Mouse (Mus musculus): ENCODE data around the gene Park7. TPM values are rescaled to one million over a fixed set of nuclear protein-coding genes. Genes with fewer than 3 reads are reported as not detected.
A peak's percentile ranks its signal among the peaks of the same experiment; 100 is the strongest.
"Not testable (repeated sequence)": the region's sequence is repeated elsewhere in the genome, so short reads cannot be mapped to it uniquely, and the experiment has no call there.

The Park7 gene
- polyA plus RNA-seq, 1 experiment from 2014 or later, result 357 TPM

DNA sequence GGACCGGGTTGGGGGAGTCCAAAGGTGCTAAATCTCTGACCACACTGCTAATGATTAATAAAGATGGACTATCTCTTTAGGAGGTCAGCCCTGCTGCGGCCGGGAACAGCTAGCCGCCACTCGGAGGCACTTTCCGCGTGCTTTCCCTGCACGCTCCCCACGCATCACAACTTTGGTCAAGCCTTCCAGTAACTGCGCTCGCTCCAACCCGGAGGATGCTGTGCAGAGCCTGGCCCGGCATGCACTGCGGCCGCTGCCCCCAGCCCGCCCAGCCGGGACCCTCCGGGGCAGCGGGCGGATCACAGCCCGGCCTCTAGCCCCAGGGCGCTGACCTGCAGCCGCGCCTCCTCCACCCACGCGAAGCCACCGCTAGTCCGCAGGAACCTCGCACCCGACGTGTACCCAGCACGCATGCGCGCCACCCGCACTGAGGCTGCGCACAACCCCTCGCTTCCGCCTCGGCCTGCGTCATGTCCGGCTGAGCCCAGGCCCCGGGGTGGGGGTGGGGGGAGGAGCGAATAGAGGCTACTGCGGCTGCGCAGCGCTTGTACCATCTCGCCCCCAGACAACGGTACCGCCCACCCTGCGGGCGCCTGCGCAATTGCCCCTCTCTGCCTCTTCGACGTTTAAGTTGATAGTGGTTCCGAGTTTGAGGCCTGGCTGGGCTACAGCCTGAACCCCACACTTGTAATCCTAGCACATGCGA lies 4.6 kb downstream of the Park7 start:
- Histone ChIP-seq H3K27me3 (no peaks in the 10 kb centered on the region), H3K4me3 (peak overlapping the region; percentile 64), H3K36me3 (peaks cover 18% of the 10 kb centered on the region), H3K4me2 (replicated peaks) (peak overlapping the region; percentile 72), H3K27ac (replicated peaks) (peak overlapping the region; percentile 78), H3K9ac (replicated peaks) (peak overlapping the region; percentile 78), H3K4me1 (peaks cover 25% of the 10 kb centered on the region), H3K9me3 (no peaks in the 10 kb centered on the region)
- WGBS, result under 1% methylated on average over 56 of the region's 56 CpGs
- peak; percentile 92 for ATAC-seq (ENCODE audit: low FRiP score, low read depth)

DNA sequence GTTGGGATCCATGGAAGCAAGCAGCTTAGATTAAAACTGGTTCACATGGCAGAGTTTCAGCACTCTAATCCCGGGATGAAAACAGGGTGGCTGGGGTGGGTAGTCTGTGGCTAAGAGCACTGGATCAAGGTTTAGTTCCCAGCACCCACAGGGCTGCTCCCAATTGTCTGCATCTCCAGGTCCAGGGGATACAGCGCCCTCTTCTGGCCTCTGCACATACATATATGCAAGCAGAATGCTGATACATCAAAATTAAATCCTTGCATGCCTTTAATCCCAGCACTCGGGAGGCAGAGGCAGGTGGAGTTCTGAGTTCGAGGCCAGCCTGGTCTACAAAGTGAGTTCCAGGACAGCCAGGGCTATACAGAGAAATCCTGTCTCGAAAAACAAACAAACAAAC lies 5.7 kb downstream of the Park7 start:
- H3K9ac ChIP-seq (replicated peaks); H3K4me3 ChIP-seq; H3K9me3 ChIP-seq; H3K27me3 ChIP-seq; ATAC-seq (ENCODE audit: low FRiP score, low read depth); H3K27ac ChIP-seq (replicated peaks): not testable (repeated sequence)
- 79% methylated on average over 5 of the region's 5 CpGs for WGBS
- Histone ChIP-seq H3K36me3 (peaks cover 26% of the 10 kb centered on the region), H3K4me2 (replicated peaks) (peak overlapping the region; percentile 72), H3K4me1 (peaks cover 21% of the 10 kb centered on the region)

DNA sequence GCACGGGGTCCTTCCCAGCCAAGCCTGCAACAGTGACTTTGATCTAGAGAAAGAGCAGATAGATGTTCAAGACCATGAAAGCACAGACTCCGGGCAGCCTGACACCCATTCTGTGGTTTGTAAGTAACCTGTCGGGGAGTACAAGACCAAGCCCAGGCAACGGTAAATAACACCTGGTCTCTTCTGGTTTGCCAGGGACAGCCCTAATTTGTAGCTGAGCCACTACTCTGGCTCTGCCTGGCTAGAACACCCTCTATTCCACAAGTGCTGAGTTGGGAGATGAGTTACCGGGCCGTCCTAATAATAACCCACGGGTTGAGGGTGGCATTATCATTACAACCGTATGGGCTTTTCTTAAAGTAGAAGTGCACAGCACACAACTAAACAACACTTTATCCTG lies 7.1 kb downstream of the Park7 start:
- no peak overlapping the region for H3K4me2 ChIP-seq (replicated peaks)
- no peaks in the 10 kb centered on the region for H3K27me3 ChIP-seq
- H3K9me3 ChIP-seq, result no peaks in the 10 kb centered on the region
- WGBS, result 95% methylated on average over 8 of the region's 8 CpGs
- H3K9ac ChIP-seq (replicated peaks), result no peak overlapping the region
- H3K4me3 ChIP-seq, result no peak overlapping the region
- ATAC-seq (ENCODE audit: low FRiP score, low read depth), result no peak
- peaks cover 41% of the 10 kb centered on the region for H3K36me3 ChIP-seq
- no peak overlapping the region for H3K27ac ChIP-seq (replicated peaks)
- peaks cover 14% of the 10 kb centered on the region for H3K4me1 ChIP-seq

DNA sequence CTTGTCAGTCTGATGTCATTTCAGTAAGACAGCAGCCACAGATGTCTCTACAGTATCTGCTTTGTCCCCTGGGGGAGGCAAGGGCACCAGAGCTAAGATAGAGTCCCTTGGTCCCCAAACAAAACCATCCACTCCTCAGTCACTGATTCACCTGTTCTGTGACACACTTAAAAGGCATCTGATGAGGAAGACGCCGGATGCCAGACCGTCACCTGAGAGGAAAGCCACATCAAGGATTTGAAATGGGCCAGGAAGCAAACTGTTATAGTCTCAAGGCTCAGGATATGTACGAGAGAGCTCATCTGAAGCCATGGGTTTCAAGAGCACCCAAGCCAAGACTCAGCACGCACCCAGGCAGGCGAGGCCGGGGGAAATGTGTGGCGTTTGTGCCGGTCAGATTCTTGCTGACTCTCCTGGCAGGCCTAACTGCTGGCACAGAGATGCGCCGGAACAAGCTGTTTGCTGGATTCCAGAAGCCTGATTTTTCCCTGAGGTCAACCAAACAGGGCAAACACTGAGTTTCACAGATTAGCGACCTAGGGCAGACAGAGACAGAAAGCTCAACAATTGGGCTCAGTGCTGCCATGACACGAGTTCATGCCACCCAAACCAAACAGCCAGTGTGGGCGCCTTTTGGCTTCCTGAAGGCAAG lies 11.0 kb downstream of the Park7 start:
- H3K9me3 ChIP-seq, result no peaks in the 10 kb centered on the region
- WGBS, result 96% methylated on average over 14 of the region's 14 CpGs
- H3K4me2 ChIP-seq (replicated peaks), result no peak overlapping the region
- H3K27me3 ChIP-seq, result no peaks in the 10 kb centered on the region
- no peak overlapping the region for H3K4me3 ChIP-seq
- peaks cover 76% of the 10 kb centered on the region for H3K36me3 ChIP-seq
- H3K4me1 ChIP-seq, result 0 out of 2 replicates have a peak, but pooled peaks cover 2% of the 10 kb centered on the region
- no peak overlapping the region for H3K9ac ChIP-seq (replicated peaks)
- H3K27ac ChIP-seq (replicated peaks), result no peak overlapping the region
- no peak for ATAC-seq (ENCODE audit: low FRiP score, low read depth)

DNA sequence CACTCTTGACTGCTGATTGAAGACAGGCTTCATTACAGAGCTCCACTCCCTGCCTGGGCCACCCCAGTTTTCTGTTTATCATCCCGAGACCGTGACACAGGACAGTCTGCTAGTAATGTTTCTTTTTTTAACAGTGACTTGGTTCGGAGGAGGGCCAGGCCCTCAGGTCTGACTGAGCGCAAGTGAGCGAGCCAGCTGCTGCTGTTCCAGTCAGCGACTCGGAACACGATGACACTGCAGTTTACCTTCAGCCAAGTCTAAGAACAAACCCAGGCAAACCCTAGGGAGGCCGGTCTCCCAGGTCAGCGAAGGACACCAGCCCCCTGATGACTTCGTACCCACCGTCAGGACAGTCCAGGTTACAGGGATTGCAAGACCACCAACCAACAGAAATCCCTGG lies 12.2 kb downstream of the Park7 start:
- no peak overlapping the region for H3K9ac ChIP-seq (replicated peaks)
- H3K9me3 ChIP-seq, result no peaks in the 10 kb centered on the region
- H3K27me3 ChIP-seq, result no peaks in the 10 kb centered on the region
- H3K27ac ChIP-seq (replicated peaks), result no peak overlapping the region
- H3K4me2 ChIP-seq (replicated peaks), result no peak overlapping the region
- WGBS, result 93% methylated on average over 12 of the region's 12 CpGs
- H3K4me3 ChIP-seq, result no peak overlapping the region
- no peak for ATAC-seq (ENCODE audit: low FRiP score, low read depth)
- no peaks in the 10 kb centered on the region for H3K4me1 ChIP-seq
- peaks cover 84% of the 10 kb centered on the region for H3K36me3 ChIP-seq

DNA sequence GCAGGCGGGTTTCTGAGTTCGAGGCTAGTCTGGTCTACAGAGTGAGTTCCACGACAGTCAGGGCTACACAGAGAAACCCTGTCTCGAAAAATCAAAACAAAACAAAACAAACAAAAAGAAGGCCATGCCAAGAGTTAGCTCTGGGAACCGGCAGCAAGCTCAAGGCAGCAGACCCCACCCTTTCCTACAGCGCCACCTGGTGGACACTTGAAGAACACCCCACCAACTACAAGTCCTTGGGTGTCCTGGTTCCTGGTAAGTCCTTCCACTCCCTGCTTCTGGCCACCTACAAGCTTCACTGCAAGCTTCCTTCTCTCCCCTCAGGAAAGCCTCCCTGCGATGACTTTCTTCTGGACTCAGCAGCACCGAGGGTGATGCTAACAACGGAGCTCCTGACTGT lies 12.6 kb downstream of the Park7 start:
- Histone ChIP-seq H3K27me3 (no peaks in the 10 kb centered on the region), H3K4me3 (no peak overlapping the region), H3K9me3 (no peaks in the 10 kb centered on the region), H3K4me1 (no peaks in the 10 kb centered on the region), H3K9ac (replicated peaks) (no peak overlapping the region), H3K27ac (replicated peaks) (no peak overlapping the region), H3K4me2 (replicated peaks) (no peak overlapping the region), H3K36me3 (peaks cover 85% of the 10 kb centered on the region)
- ATAC-seq (ENCODE audit: low FRiP score, low read depth), result no peak
- 60% methylated on average over 9 of the region's 9 CpGs for WGBS

DNA sequence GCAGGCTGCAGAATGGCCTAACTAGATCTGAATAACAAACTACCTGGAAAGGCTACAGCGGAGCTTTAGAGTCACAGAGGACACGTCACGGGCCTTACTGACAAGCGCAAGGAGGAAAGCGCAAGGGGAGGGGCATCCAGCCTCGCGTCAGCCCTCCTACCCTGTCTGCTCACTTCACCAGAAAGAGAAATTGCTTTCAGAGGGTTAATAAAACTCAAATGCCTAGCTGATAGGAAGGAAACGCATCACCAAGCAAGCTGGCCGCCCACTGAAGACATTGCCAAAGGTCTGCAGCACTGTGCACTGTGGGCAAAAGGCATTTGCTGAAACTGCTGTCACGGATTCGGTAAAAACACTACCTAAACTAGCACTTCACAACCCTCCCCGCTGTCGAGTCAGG lies 13.8 kb downstream of the Park7 start:
- H3K4me1 ChIP-seq, result no peaks in the 10 kb centered on the region
- H3K36me3 ChIP-seq, result peaks cover 84% of the 10 kb centered on the region
- no peaks in the 10 kb centered on the region for H3K27me3 ChIP-seq
- H3K9me3 ChIP-seq, result no peaks in the 10 kb centered on the region
- H3K4me3 ChIP-seq, result no peak overlapping the region
- H3K9ac ChIP-seq (replicated peaks), result no peak overlapping the region
- H3K27ac ChIP-seq (replicated peaks), result no peak overlapping the region
- ATAC-seq (ENCODE audit: low FRiP score, low read depth), result no peak
- no peak overlapping the region for H3K4me2 ChIP-seq (replicated peaks)
- 97% methylated on average over 13 of the region's 13 CpGs for WGBS

DNA sequence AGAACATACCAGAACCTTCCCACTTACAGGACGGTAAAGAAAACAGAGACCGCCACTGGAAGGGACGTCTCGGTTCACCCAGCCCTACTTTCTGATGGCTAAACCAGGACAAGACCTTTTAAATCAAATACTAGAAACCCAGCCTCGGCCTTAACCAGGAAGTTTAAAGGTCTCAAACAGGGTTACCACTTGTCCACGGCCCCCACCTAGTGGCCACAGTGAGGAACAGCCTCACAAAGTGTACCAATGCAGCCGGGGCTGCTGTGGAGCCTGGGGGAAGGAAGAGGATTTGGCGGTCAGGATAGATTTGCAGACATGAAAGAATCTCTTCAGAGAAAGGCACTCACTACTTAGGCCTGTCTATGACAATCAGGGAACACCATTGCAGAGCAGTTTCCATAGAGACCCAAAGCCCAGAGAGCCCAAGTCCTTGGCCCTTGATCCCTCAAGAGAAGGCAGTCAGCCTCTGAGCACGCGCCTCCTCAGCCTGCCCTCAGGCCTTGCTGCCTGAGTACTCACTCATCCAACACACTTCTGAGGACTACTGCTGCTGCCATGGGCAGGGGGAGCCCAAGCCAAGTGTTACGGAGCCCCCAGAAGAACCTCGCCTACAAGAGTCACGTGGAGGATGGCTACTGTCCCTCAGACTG lies 15.4 kb downstream of the Park7 start:
- Histone ChIP-seq H3K36me3 (peaks cover 73% of the 10 kb centered on the region), H3K4me1 (no peaks in the 10 kb centered on the region), H3K27ac (replicated peaks) (no peak overlapping the region; the same call in 1 of the 2 replicates), H3K27me3 (no peaks in the 10 kb centered on the region), H3K4me3 (no peak overlapping the region), H3K9ac (replicated peaks) (no peak overlapping the region), H3K4me2 (replicated peaks) (no peak overlapping the region), H3K9me3 (no peaks in the 10 kb centered on the region)
- ATAC-seq (ENCODE audit: low FRiP score, low read depth), result no peak
- WGBS, result 63% methylated on average over 13 of the region's 13 CpGs

DNA sequence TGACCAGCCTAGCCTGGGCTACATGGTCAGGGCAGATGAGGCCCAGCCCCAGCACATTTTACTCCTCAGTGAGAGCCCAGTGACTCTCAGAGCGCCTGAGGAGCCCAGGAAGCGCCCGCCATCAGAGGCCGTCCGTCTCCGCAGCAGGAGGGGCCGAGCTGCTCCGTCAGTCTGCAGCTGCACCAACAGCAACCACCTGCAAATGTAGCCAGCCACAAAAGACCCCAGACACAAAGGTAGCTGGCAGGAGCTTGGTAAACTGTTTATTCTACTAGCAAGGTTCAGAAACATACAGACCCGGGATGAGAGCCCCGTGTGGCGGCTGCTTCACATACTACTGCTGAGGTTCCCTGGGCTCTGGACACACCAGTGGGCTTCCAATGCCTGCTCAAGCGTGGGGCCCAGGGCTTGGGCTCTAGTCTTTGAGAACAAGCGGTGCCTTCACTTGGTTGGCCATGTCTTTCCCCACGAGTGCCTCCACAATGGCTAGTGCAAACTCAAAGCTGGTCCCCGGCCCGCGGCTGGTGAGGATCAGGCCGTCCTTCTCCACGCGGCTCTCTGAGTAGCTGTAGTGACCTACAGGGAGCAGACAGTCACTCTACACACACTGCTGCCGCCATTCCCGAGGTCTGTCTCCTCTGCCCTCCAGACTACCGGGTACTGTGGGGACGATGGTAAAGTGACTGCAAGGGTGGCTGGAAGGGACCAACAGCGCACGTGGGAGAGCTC lies 17.2 kb downstream of the Park7 start:
- WGBS, result 93% methylated on average over 26 of the region's 26 CpGs
- H3K9ac ChIP-seq (replicated peaks), result no peak overlapping the region
- no peaks in the 10 kb centered on the region for H3K27me3 ChIP-seq
- H3K36me3 ChIP-seq, result peaks cover 55% of the 10 kb centered on the region
- H3K4me3 ChIP-seq, result no peak overlapping the region
- H3K27ac ChIP-seq (replicated peaks), result no peak overlapping the region
- no peak overlapping the region for H3K4me2 ChIP-seq (replicated peaks)
- no peaks in the 10 kb centered on the region for H3K4me1 ChIP-seq
- H3K9me3 ChIP-seq, result no peaks in the 10 kb centered on the region
- ATAC-seq (ENCODE audit: low FRiP score, low read depth), result no peak

DNA sequence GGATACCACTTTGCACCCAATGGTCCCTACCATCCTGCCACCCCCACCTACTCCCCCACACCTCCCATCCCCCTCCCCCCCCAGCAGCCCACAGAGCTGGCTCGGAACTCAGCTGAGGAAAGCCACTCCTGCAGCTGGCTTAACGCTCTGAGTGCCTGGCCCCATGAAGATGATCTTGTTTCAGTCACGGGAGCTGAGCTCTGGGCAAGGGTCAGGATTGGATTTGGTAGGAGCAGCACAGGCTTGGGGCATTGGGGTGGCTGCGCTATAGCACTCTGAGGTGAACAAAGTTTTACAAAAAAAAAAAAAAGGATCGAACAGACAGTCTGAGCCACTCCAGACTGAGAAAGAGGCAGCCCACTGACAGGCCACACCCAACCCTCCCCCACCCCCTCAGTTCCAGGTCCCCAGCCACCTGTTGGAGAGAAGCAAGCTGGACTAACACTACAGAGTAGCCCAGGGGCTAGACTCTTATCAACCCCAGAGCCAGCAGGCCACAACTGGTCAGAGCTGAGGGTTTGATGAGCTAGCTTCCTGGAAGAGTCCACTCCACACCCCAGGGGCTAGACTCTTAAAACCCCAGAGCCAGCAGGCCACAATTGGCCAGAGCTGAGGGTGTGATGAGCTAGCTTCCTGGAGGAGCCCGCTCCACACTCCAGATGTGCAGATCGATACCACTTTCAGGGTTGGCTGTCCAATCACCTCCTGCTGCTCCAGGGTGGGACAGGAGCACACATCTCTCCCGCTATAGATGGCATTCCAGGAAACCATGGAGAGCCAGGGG lies 19.3 kb downstream of the Park7 start:
- no peak overlapping the region for H3K4me3 ChIP-seq
- WGBS, result 70% methylated on average over 8 of the region's 8 CpGs
- no peaks in the 10 kb centered on the region for H3K9me3 ChIP-seq
- no peak overlapping the region for H3K27ac ChIP-seq (replicated peaks)
- no peak for ATAC-seq (ENCODE audit: low FRiP score, low read depth)
- no peaks in the 10 kb centered on the region for H3K27me3 ChIP-seq
- H3K4me1 ChIP-seq, result peaks cover 4% of the 10 kb centered on the region; the same call in 1 of the 2 replicates
- no peak overlapping the region for H3K4me2 ChIP-seq (replicated peaks)
- H3K36me3 ChIP-seq, result peaks cover 33% of the 10 kb centered on the region
- H3K9ac ChIP-seq (replicated peaks), result no peak overlapping the region

DNA sequence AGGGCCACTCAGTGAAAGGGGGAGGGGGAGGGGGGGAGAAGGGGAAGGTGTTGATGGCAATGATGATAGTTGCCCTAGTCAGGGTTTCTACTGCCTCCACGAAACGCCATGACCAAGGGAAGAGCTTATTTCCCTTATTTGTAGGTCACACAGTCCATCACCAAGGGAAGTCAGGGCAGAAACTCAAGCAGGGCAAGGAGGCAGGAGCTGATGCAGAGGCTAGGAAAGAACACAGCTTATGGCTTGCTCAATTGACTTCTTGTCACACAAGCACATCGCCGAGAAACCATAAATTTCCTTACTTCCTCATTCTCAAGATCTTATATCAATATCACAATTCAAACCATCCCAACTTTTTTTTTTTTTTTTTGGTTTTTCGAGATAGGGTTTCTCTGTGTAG lies 22.9 kb downstream of the Park7 start:
- ATAC-seq (ENCODE audit: low FRiP score, low read depth), result no peak
- no peaks in the 10 kb centered on the region for H3K9me3 ChIP-seq
- H3K27ac ChIP-seq (replicated peaks), result no peak overlapping the region
- H3K36me3 ChIP-seq, result peaks cover 1% of the 10 kb centered on the region; the same call in 1 of the 2 replicates
- H3K4me3 ChIP-seq, result no peak overlapping the region
- H3K9ac ChIP-seq (replicated peaks), result no peak overlapping the region
- H3K27me3 ChIP-seq, result no peaks in the 10 kb centered on the region
- WGBS, result 82% methylated on average over 5 of the region's 5 CpGs
- peaks cover 4% of the 10 kb centered on the region; the same call in 1 of the 2 replicates for H3K4me1 ChIP-seq
- H3K4me2 ChIP-seq (replicated peaks), result no peak overlapping the region

Measured in midbrain, embryonic 12.5 days (tissue).